Mouse (Mus musculus) bone marrow macrophage, adult 2 months (primary cell): ENCODE results near the gene 4930518I15Rik. TPM values are rescaled to one million over a fixed set of nuclear protein-coding genes. Genes with fewer than 3 reads are reported as not detected.
"Not testable (repeated sequence)": the region's sequence is repeated elsewhere in the genome, so short reads cannot be mapped to it uniquely, and the experiment has no call there.

Source experiments
- H3K27ac ChIP-seq: 2 replicates; pipeline ENCODE4 v1.5.1; 2012; ENCODE audit warnings: low read depth, low read length; ENCODE audit not compliant: insufficient read depth
- H3K4me1 ChIP-seq: 2 replicates; pipeline ENCODE4 v1.6.1; 2012; ENCODE audit warnings: low read length; ENCODE audit not compliant: control insufficient read depth, insufficient read depth
- H3K4me3 ChIP-seq: 2 replicates; pipeline ENCODE4 v1.5.1; 2012; ENCODE audit warnings: mild to moderate bottlenecking, low read length, moderate library complexity; ENCODE audit not compliant: insufficient read depth
- CTCF ChIP-seq: IDR thresholded peaks from 2 replicates; pipeline ENCODE4 v1.5.1; 2012; ENCODE audit warnings: low read depth, mild to moderate bottlenecking, low read length, moderate library complexity
- POLR2A ChIP-seq: IDR thresholded peaks from 2 replicates; pipeline ENCODE4 v1.6.1; 2012; ENCODE audit warnings: mild to moderate bottlenecking, low read depth, low read length, borderline replicate concordance
- polyA plus RNA-seq: library from polyadenylated mRNA; stranded (reverse); fragments of >200 nt; gene quantifications from 2 replicates; pipeline ENCODE4 v1.2.4, GENCODE M21; 2012; ENCODE audit not compliant: missing spikeins, insufficient read depth, insufficient read length

Gene 4930518I15Rik
- polyA plus RNA-seq, 1 experiment: 6.4 TPM

DNA sequence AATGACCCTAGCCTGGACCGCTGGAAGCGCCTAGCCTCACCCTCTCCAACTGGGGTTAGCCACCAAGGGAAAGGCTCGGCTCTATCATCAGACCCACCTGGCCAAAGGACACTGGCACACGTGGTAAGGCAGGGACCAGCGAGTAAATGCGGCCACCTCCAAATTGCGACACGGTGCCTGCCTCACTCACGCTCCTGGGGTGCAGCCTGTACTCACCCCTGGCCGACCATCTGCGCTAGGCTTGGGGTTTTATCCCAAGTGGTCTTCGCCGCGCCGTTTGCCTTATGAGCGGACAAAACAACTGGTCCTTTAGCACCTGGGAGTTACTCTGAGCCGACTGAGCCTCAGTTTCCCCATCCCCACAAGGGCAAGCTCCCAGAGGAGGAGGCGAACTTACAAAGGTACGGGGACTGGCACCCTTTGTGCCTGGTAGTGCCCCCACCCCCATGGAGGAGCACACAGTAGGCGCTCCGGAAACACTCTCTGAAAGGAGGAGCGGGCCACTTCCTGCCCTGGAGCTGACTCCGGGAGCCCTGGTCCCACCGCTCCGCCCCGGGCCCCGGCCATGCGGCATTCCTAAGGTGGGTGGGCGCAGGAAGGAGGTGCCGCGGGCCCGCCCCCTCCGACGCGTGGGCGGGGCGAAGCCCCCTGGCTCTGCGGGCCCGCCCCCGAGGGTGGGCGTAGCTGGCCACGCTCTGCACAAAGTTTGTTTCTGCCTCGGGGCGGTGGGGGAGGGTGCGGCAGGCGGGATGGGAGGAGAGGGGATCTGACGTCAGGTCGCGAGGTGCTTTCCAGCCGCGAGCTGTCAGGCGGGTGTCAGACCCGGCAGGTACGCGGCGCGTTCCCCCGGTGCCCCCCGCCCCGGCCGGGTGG, 18.2 kb downstream of the 4930518I15Rik start, which contains the start of gene Tgif2:
TSS of gene Tgif2 (plus strand) at position 689 of the 873 bp plus-strand sequence.
- TF ChIP-seq CTCF (no peak), POLR2A (no peak)
- peak within 1 kb of the TSS; percentile 56 for H3K4me3 ChIP-seq
- H3K4me1 ChIP-seq: no peaks in the 10 kb centered on the region
- H3K27ac ChIP-seq: no peak within 1 kb of the TSS

DNA sequence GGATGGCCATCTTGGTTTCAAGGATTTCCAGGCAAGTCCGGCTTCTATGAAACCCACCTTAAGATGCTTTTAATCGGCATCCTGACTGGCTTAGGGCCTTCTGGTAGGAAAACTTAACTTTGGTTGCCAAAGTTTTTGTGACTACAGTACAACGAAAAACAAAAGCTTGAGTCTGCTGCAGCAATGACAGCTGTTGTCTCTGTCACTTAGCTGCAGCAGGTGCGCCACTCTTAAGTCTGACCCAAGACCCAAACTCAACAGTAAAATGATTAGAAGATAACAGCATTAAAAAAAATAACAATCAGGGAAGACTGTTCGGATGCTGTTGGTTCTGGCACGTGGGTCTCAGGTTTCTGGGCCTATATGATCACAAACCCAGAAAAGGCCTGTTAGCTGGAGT, 18.9 kb downstream of the 4930518I15Rik start:
- Histone ChIP-seq H3K27ac (no peak overlapping the region), H3K4me3 (no peak overlapping the region), H3K4me1 (no peaks in the 10 kb centered on the region)
- TF ChIP-seq CTCF (no peak), POLR2A (no peak)

DNA sequence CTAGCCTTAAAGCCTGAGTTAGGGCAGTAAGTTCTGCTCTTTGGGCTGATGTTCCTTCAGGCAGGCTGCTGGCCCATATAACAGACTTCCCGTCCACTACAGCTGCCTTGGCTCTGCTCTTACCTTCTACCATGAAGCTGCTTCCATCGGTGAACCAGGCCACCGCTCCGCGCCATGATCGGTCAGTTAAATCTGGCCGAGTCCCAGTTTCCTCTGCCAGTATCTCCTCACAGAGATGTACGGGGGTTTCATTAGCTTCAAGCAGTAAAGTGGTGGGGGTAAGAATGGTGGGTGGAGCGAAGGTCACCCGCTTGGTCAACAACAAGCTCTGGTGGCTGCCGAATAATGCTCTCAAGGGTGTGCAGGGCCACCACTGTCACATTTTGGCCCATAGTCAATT, 23.4 kb downstream of the 4930518I15Rik start:
- Histone ChIP-seq H3K4me1 (no peaks in the 10 kb centered on the region), H3K4me3 (no peak overlapping the region), H3K27ac (no peak overlapping the region)
- no peak for TF ChIP-seq POLR2A
- no peak for TF ChIP-seq CTCF

DNA sequence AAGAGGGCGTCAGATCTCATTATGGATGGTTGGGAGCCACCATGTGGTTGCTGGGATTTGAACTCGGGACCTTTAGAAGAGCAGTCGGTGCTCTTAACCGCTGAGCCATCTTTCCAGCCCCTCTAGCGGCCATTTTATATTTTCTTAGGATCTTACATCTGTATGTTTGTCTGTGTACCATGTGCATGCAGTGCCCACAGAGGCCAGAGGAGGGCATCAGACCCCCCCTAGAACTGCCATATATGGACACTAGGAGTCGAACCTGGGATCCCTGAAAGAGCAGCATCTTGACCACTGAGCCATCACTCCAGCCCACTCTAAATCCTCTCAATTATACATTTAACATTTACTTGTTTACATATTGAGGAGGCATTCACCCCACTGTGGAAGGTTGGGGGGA, 32.6 kb downstream of the 4930518I15Rik start:
- H3K4me1 ChIP-seq, H3K27ac ChIP-seq, H3K4me3 ChIP-seq: not testable (repeated sequence)

DNA sequence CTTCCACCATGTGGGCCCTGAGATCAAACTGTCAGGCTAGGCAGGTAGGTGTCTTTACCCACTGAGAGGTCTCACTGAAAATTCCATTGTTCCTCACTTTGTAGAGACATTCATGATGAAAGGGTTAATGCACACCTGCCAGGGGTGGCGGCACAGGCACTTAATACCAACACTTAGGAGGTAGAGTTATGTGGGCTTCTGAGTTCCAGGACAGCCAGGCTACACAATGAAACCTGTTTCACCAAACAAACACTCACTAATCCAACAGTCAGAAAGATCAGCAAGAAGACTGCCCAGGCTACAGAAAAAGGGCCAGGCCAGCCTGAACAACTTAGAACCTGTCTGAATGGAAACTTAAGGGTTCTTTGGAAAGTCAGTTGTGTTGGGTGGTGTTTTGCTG, 41.6 kb downstream of the 4930518I15Rik start:
- Histone ChIP-seq H3K4me1 (no peaks in the 10 kb centered on the region), H3K4me3 (no peak overlapping the region)
- TF ChIP-seq CTCF (no peak), POLR2A (no peak)

DNA sequence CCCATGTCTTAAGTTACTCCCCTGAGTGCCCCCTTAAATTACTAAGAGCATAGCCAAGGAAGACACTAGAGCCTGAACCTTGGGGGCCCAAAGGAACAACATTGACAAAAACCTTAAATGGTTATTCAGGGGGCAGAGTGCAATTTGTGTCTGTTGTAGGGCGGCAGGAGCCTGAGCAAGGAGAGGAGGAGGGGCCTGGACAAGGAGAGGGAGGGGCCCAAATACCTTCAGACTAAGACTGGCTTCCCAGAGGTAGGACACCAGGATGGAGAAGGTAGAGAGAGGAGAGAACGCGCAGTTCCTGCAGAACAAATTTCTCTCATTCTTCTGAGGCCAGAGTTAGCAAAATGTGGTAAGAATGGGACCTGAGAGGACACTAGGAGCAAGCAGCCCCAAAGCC, 42.3 kb downstream of the 4930518I15Rik start:
- Histone ChIP-seq H3K4me1 (no peaks in the 10 kb centered on the region), H3K27ac (no peak overlapping the region)
- TF ChIP-seq CTCF (no peak), POLR2A (no peak)

More for the DNA sequence above, 41.6 kb downstream of the 4930518I15Rik start:
- H3K27ac ChIP-seq: no peak overlapping the region

DNA sequence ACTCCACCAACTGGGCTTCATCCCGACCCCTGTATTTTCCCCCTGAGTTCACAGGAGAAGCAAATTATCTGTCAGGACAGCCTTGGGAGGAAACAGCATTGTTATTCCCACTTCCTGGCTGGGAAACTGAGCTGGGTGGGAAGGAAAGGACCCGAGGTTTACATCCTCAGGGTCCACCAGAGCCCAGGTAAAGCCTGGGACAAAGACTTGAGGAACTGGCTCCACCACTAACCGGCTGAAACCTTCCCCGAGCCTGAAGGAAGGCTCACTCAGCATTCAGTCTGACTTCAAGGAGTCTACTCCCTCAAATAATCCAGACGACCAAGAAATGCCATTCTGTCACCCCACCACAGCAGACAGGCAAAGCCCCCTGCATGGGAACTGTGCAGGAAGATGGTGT, 42.9 kb downstream of the 4930518I15Rik start:
- no peaks in the 10 kb centered on the region for H3K4me1 ChIP-seq
- TF ChIP-seq CTCF: no peak
- TF ChIP-seq POLR2A: no peak
- H3K27ac ChIP-seq: no peak overlapping the region
- no peak overlapping the region for H3K4me3 ChIP-seq

More for the DNA sequence above, 42.3 kb downstream of the 4930518I15Rik start:
- H3K4me3 ChIP-seq: no peak overlapping the region

DNA sequence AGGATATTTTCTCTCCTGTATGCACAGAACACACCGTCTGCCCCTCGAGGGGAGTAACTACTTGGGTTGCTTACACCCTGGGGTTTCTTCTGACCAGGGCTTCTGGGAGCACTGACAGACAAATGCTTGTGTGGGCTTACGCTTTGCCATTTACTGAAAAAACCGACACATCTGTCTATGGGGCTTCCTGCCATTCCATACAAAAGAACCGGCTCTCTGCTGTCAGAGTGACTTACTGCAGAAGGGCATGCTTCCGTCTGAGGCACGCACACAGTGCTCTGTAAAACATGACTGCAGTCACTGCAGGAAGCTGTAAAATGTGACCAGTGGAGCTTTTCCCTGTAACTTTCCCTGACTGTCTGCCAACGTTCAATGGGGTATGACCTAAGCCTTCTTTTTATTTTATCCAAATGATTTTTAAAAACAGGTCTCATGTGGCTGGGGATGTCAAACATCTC, 43.4 kb downstream of the 4930518I15Rik start:
- H3K4me1 ChIP-seq: no peaks in the 10 kb centered on the region
- H3K27ac ChIP-seq: no peak overlapping the region
- H3K4me3 ChIP-seq: no peak overlapping the region
- no peak for TF ChIP-seq CTCF
- no peak for TF ChIP-seq POLR2A

DNA sequence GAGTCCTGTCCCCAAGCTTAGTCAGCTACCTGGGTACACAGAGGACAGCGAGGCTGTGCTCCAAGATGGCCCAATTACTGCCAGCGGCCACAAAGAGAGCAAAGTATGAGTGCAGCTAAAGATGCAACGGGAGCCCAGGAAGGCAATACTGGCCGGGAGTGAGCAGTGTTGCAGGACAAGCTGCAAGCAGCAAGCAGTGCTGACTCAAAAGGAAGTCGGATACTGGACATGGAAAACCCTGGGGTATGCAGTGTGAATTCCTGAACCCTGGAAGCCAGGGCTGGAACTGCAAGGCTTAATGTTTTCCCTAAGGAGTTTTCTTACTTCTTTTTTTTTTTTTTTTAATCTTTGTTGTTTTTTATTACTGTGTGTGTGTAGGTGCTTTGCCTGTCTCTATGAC, 46.2 kb downstream of the 4930518I15Rik start:
- no peak overlapping the region for H3K4me3 ChIP-seq
- TF ChIP-seq CTCF: no peak
- no peak for TF ChIP-seq POLR2A
- no peaks in the 10 kb centered on the region for H3K4me1 ChIP-seq
- no peak overlapping the region for H3K27ac ChIP-seq

DNA sequence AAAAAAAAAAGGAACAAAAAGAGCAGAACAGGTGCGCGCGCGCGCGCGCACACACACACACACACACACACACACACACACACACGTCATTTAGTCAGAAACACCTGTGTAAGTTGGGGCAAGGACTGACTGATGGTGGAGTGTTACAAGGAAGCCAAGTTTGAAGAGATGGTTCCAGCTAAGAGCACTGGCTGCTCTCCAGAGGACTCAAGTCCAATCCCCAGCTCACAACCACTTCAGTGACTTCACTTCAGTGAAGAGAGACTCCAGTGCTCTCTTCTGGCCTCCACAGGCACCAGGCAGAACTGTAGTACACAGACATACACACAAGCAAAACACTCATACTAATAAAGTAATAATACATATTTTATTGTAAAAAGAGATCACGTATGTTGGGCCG, 47.0 kb downstream of the 4930518I15Rik start:
- Histone ChIP-seq H3K27ac (no peak overlapping the region), H3K4me1 (no peaks in the 10 kb centered on the region), H3K4me3 (no peak overlapping the region)
- TF ChIP-seq POLR2A: no peak
- no peak for TF ChIP-seq CTCF

DNA sequence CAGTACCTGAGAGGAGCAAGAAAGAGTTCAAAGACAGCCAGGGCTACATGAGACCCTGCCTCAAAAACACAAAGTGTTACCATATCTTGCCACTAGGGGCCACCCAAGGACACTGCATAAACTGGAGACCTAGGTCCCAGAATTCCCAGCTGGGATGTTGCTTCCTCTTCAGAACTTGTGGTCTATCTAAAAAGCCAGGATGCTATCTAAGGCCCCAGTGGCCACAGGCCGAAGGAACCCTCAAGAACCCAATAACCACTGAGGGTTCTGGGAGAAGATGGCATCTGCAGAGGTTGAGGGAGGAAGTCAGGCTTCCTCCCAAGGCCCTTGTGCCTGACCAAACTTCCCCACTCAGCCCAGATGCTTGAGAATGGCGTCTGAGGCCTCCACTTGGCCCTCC, 48.2 kb downstream of the 4930518I15Rik start:
- Histone ChIP-seq H3K4me1 (no peaks in the 10 kb centered on the region), H3K27ac (no peak overlapping the region), H3K4me3 (no peak overlapping the region)
- no peak for TF ChIP-seq POLR2A
- peak; percentile 85 for TF ChIP-seq CTCF
